Mouse (Mus musculus) liver, postnatal 0 days (tissue): ENCODE results near the gene Kif1bp. TPM values are rescaled to one million over a fixed set of nuclear protein-coding genes. Genes with fewer than 3 reads are reported as not detected.

Experiments
- ATAC-seq: fragments of 200-750 bp; cut with Nextera tagmentation; 2 replicates; pipeline ENCODE4 v1.8.0; 2017; ENCODE audit warnings: mild to moderate bottlenecking, moderate library complexity
- DNase-seq: peaks from one replicate; pipeline ENCODE4 v3.0.0-alpha.2; 2016
- H3K27ac ChIP-seq: fragments of 300-500 bp; sonication (generic); 2 replicates; pipeline ENCODE4 v1.5.1; 2014; ENCODE audit warnings: antibody characterized with exemption, moderate library complexity, mild to moderate bottlenecking, low read depth
- H3K27me3 ChIP-seq: fragments of 300-500 bp; sonication (generic); 2 replicates; pipeline ENCODE4 v1.6.1; 2014; ENCODE audit warnings: low read length, control low read depth, mixed read lengths; ENCODE audit not compliant: insufficient read depth
- H3K36me3 ChIP-seq: fragments of 300-500 bp; sonication (generic); replicated peaks from 2 replicates; pipeline ENCODE4 v1.6.1; 2014; ENCODE audit warnings: mild to moderate bottlenecking, control low read depth, low read length, moderate library complexity, mixed read lengths; ENCODE audit not compliant: insufficient read depth
- H3K4me1 ChIP-seq: fragments of 300-500 bp; sonication (generic); 2 replicates; pipeline ENCODE4 v1.6.1; 2014; ENCODE audit warnings: antibody characterized with exemption, mild to moderate bottlenecking, control low read depth; ENCODE audit not compliant: insufficient read depth
- H3K4me2 ChIP-seq: fragments of 300-500 bp; sonication (generic); 2 replicates; pipeline ENCODE4 v1.6.1; 2014; ENCODE audit warnings: low read depth, mild to moderate bottlenecking, low read length, moderate library complexity, mixed read lengths
- H3K4me3 ChIP-seq: fragments of 300-500 bp; sonication (generic); 2 replicates; pipeline ENCODE4 v1.5.1; 2014; ENCODE audit warnings: low read depth, low read length
- H3K9ac ChIP-seq: fragments of 300-500 bp; sonication (generic); replicated peaks from 2 replicates; pipeline ENCODE4 v1.6.1; 2014; ENCODE audit warnings: mild to moderate bottlenecking, moderate library complexity
- H3K9me3 ChIP-seq: fragments of 300-500 bp; sonication (generic); 2 replicates; pipeline ENCODE4 v1.6.1; 2016; ENCODE audit warnings: mild to moderate bottlenecking, control low read depth, low read length, mixed read lengths
- CTCF ChIP-seq: sonication (generic); IDR thresholded peaks from 2 replicates; pipeline ENCODE4 v1.5.1; 2016; ENCODE audit warnings: antibody characterized with exemption, low read depth
- EP300 ChIP-seq: IDR thresholded peaks from 2 replicates; pipeline ENCODE4 v1.6.1; 2016; ENCODE audit warnings: antibody characterized with exemption, low read depth, mild to moderate bottlenecking
- WGBS: fragments of 180-500 bp; shearing (Covaris S2); extraction: QIAGEN DNeasy Blood & Tissue Kit; methylation state at CpG from one replicate; pipeline ENCODE4 v1.1.7; 2014; ENCODE audit not compliant: insufficient replicate concordance; 5-methylcytosine and 5-hydroxymethylcytosine counted together
- polyA plus RNA-seq: library from polyadenylated mRNA; unstranded; fragments of >200 nt; fragmentation: Nextera tagmentation; extraction: Ambion mirVana; gene quantifications from 2 replicates; pipeline ENCODE4 v1.2.1, GENCODE M21; 2015

The Kif1bp gene
- polyA plus RNA-seq, 1 experiment from 2014 or later, result 6.5 TPM

DNA sequence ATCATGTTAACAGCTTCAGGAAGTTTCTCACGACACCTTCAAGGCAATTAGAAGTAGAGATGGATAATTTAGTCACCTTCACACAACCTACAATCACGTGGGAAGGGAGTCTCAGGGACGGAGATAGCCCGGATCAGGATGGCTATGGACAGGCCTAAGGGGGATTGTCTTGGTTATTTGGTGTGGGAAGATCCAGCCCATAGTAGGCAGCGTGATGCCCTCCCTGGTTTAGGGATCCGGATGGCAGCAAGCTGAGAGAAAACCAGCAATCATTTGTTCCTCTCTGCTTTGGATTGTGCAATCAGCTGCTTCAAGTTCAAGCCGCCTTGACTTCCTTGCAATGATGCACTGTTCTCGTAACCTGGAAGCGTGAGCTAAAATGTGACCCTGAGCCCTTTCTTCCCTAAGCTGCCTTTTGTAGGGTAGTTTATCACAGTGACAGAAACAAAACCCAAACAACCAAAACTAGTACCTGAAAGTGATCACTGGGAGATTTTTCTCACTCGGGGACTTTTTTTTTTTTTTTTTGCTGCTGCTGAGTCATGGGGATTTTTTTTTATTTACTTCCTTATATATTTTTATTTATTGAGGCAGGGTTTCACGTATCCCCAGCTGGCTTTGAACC lies 69.1 kb downstream of the Kif1bp start:
- peaks cover 27% of the 10 kb centered on the region for H3K4me1 ChIP-seq
- no peaks in the 10 kb centered on the region for H3K27me3 ChIP-seq
- TF ChIP-seq EP300 (no peak), CTCF (no peak)
- peak overlapping the region; percentile 80 for H3K4me2 ChIP-seq
- H3K27ac ChIP-seq, result peak overlapping the region; percentile 95
- peak overlapping the region; percentile 50; the same call in 1 of the 2 replicates for H3K4me3 ChIP-seq
- no peak overlapping the region for H3K9ac ChIP-seq
- no peaks in the 10 kb centered on the region for H3K36me3 ChIP-seq
- WGBS, result 48% methylated on average over 11 of the region's 11 CpGs
- no peak for DNase-seq
- ATAC-seq, result no peak
- no peaks in the 10 kb centered on the region for H3K9me3 ChIP-seq

DNA sequence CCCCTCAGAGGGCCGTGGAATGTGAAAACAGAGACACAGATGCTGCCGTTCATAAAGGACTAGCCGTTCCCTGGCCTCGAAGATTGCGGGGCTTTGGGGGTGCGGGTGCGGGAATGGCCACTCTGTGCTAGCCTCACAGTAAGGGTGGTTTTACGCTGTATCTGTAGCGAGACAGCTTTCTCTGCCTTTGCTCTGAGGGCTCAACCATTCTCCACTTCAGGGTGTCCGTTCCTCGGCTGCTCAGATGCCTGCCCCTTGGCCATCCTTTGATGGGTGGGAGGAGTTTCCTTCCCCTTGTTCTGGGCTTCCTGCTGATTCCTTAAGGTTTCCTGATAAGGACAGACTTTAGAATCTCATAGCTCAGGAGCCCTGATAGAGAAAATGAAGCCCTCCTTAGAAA lies 69.8 kb downstream of the Kif1bp start:
- H3K4me2 ChIP-seq, result peak overlapping the region; percentile 80
- 5% methylated on average over 11 of the region's 11 CpGs for WGBS
- peak overlapping the region; percentile 95 for H3K27ac ChIP-seq
- H3K27me3 ChIP-seq, result no peaks in the 10 kb centered on the region
- TF ChIP-seq EP300 (no peak), CTCF (no peak)
- H3K9me3 ChIP-seq, result no peaks in the 10 kb centered on the region
- no peak for ATAC-seq
- no peaks in the 10 kb centered on the region for H3K36me3 ChIP-seq
- H3K4me3 ChIP-seq, result peak overlapping the region; percentile 50
- no peak for DNase-seq
- peak overlapping the region; percentile 59 for H3K9ac ChIP-seq
- H3K4me1 ChIP-seq, result peaks cover 31% of the 10 kb centered on the region

- peak overlapping the region; percentile 59 for H3K9ac ChIP-seq
- no peaks in the 10 kb centered on the region for H3K9me3 ChIP-seq
- no peaks in the 10 kb centered on the region for H3K36me3 ChIP-seq
- peak overlapping the region; percentile 50 for H3K4me3 ChIP-seq
- peak; percentile 53 for DNase-seq
- 7% methylated on average over 18 of the region's 18 CpGs for WGBS
- peak; percentile 37; the same call in 1 of the 2 replicates for ATAC-seq
- H3K27ac ChIP-seq, result peak overlapping the region; percentile 95
- TF ChIP-seq EP300 (no peak), CTCF (no peak)
- H3K27me3 ChIP-seq, result no peaks in the 10 kb centered on the region
- H3K4me2 ChIP-seq, result peak overlapping the region; percentile 80
- H3K4me1 ChIP-seq, result peaks cover 38% of the 10 kb centered on the region
Measured at GRCm38 (mm10) chr10:62507591-62508308, 70.5 kb downstream of the Kif1bp start.

DNA sequence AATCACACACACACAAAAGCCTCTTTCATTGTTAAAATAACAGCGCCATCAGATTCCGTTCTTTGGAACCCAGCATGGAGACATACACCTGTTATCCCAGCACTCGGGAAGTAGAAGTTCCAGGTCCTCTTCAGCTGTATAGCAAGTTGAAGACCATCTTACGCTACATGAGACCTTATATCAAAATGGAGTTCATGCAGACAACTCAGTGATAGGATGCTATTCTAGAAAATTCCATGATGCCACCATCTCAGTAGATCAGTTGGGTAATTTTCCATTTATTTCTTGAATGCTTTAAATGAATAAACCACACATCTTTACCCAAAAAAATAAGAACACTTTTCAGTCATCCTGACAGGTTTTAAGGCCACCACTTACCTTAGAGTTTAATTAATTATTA lies 71.2 kb downstream of the Kif1bp start:
- H3K9ac ChIP-seq, result peak overlapping the region; percentile 59
- TF ChIP-seq CTCF, result no peak
- TF ChIP-seq EP300, result no peak
- peaks cover 44% of the 10 kb centered on the region for H3K4me1 ChIP-seq
- whole genome bisulfite sequencing, result 61% methylated on average over 4 of the region's 4 CpGs
- ATAC-seq (no peak), DNase-seq (no peak)
- H3K27ac ChIP-seq, result peak overlapping the region; percentile 95
- peak overlapping the region; percentile 80 for H3K4me2 ChIP-seq
- peak overlapping the region; percentile 50 for H3K4me3 ChIP-seq
- H3K27me3 ChIP-seq, result no peaks in the 10 kb centered on the region
- H3K36me3 ChIP-seq, result no peaks in the 10 kb centered on the region
- H3K9me3 ChIP-seq, result no peaks in the 10 kb centered on the region

DNA sequence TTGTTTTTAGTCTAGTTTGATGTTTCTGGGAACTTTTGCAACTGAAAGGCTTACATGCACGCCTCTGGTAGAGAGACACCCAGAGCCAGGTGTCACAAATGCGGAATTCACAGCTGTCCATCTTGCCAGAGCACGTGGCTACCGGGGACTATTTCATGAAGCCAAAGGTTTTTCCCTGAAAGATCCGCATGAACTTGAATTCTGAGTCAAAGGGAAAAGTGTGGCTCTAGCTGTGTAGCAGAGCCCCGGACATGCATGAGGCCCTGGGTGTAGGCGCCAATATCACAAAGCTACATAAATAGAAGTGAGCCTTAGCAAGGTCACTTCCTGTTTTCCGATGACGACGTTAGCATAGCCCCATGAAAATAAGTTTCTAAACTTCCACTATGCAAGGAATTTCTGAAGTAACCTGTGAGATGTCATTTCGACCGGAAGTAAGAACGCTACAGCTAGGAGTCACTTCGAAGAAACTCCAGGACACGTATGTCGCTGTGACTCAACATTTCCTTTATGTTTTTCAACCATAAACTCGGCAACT lies 72.2 kb downstream of the Kif1bp start:
- DNase-seq (peak; percentile 53), ATAC-seq (peak; percentile 60)
- Histone ChIP-seq H3K27ac (peak overlapping the region; percentile 95), H3K9ac (peak overlapping the region; percentile 59), H3K4me2 (peak overlapping the region; percentile 80), H3K9me3 (no peaks in the 10 kb centered on the region), H3K4me3 (peak overlapping the region; percentile 50), H3K4me1 (peaks cover 43% of the 10 kb centered on the region), H3K36me3 (no peaks in the 10 kb centered on the region), H3K27me3 (no peaks in the 10 kb centered on the region)
- TF ChIP-seq EP300, result peak; percentile 78
- no peak for TF ChIP-seq CTCF
- WGBS, result 28% methylated on average over 17 of the region's 17 CpGs

DNA sequence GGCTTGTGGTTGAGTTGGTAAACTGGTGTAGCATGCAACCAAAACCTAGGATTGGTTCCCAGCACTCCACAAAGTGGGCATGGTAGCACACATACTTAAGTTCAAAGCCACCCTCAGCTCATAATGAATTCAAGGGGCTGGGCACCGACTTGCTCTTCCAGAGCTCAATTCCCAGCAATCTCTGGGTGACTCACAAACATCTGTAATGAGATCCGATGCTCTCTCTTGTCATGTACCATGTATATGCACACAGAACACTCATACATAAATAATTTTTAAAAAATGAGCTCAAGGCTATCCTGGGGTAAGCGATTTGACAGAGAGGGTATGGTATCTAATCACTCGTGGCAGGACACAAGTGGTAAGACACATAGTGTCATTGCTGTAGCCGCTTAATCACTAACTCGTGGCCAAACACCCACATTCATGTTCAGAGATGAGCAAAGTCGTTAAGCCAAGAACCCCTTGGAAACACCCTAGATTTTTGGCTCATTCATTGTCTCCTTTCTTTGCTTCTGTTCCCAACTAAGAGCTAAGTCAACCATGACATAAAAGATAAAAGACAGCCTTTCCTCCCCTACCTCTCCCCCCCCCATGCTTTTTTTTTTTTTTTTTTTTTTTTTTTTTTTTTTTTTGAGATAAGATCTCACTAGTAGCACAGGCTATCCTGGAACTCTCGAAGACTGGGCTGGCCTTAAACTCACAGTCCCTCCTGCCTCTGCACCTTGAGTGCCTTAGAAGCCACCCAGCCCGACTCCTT lies 72.9 kb downstream of the Kif1bp start:
- H3K27me3 ChIP-seq, result no peaks in the 10 kb centered on the region
- H3K9me3 ChIP-seq, result no peaks in the 10 kb centered on the region
- peaks cover 48% of the 10 kb centered on the region for H3K4me1 ChIP-seq
- DNase-seq (no peak), ATAC-seq (no peak)
- H3K9ac ChIP-seq, result peak overlapping the region; percentile 59
- no peaks in the 10 kb centered on the region for H3K36me3 ChIP-seq
- 49% methylated on average over 9 of the region's 9 CpGs for WGBS
- peak overlapping the region; percentile 80 for H3K4me2 ChIP-seq
- TF ChIP-seq EP300 (no peak), CTCF (no peak)
- H3K4me3 ChIP-seq, result peak overlapping the region; percentile 50
- peak overlapping the region; percentile 95 for H3K27ac ChIP-seq
